Mouse (Mus musculus): ENCODE measurements at regions not wholly inside any gene's neighbourhood (a gene's known extent, or its start where the extent isn't known, plus 50 kb on each side); places are given as distances from the start of the nearest gene placed in this dataset.

DNA sequence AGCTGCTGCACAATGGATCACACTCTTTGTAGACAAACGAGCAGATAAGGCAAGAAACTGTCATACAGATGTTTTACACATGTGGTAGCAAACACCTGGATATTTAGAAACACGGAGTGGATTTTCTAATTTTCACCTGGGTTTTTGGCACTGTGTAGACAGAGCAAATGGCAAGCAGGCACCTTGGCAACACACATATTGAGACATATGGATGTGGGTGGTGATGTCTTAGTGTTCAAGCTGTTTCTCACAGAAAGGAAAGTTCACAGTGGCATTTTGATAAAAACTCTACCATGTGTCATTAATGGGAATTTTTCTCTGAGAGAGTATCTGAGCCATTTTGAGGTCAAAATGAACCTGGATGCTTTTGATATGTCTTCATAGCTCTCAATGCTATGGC, 417.9 kb upstream of the Megf9 start:
- peak; percentile 30 to 43 for DNase-seq

GRCm38 (mm10) chr4:70940146-70940545, 405.4 kb upstream of the Megf9 start:
- DNase-seq: no peak

GRCm38 (mm10) chr4:70934140-70934539, 399.3 kb upstream of the Megf9 start:
- no peak for DNase-seq

DNA sequence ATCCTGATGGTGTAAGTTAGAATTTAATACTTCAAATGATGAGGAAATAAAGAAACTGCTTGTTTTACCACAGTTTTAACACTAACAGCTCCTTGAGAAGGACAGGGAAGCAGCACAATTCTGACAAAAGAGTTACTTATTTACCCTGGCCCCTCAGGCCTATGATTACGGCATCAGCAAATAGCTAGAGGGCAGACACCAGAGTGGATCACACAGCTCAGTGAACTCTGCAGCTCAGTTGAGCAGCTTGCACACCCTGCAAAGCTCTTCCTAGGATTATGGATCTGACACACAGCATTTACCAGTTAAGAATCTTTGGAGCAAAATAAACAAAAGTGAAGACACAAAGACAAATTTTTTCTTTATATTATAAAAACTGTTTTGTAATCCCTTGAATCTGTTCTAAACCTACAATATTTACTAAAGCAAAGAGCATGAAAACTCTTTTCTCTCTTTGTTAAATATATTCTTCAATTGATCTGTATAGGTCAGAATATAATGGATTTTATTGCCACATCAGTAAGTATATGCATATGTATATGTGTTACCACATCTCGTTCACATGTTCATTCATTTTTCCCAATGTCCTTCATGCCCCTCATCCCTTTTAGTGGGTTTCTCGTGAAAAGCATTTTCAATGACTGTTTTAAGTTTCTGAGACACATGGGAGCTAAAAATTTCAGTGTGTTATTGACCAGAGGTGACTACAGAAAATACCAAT, 387.3 kb upstream of the Megf9 start:
- no peak for DNase-seq

DNA sequence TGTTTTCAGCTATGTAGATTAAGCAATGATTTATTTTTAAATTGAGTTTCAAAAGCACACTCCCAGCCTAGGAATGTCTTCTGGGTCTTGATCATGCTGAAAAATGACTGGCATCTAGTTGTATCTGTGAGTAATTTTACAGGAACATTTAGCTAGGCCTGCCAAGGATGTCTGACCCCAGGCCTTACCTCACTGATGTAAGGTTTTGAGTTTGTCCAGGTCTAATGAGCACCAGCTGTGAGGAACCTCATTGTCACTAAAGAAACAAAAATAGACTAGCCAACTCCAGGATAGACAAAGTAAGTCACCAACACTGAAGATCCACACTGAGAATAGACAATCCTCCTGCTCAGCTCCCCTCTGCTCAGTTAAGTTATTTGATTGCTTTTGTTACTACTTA, 379.8 kb upstream of the Megf9 start:
- DNase-seq: no peak

DNA sequence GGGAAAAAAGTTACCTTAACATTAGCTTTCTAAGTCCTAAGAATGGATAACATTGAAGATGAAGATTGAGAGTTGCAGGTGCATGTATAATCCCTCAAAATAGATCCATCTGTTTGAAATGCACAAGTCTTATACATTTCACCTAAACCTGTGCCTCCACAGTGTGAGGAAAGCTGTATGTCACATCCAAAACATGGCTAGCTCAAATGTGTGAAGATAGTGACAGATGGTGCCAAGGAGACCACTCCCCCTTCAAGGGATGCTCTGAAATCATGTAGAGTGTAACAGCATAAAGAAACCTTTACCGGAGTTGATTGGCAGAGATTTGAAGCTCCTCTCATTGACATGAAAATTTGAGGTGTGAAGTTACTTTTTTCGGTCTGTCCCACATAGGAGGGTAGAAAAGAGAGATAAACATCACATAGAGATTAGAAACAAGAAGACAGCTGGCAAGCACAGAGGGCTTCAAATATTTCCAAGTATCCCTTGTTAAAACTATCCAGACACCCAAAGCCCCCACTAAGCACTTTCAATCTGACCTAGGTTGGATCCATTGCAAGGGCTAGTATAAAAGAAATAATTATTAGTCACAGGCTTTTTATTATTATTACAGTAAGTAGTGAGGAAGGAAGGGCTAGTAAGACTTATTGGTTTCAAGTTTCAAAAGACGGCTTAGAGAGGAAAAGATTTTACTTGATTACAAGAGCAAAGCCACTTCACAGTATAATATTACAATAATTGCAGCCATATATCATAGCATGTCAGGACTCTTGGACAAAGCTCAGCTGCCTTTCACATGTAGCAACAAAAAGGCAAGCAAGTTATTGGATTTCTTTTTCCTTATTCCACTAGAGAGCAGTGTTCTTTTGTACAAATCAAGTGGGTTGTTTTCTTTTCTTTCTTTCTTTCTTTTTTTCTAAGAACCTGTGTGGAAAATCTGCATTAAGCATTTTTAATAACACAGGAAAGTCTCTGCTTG, 372.3 kb upstream of the Megf9 start:
- no peak for DNase-seq
